Mouse (Mus musculus): ENCODE measurements around the gene Ccnjl.

- TF ChIP-seq GATA1 (IDR thresholded peaks at IDR 0.05; ENCODE audit: borderline replicate concordance, low read length) = no peak
- TF ChIP-seq FLI1 (IDR thresholded peaks at IDR 0.05; ENCODE audit: low read length) = no peak
Measured at GRCm38 (mm10) chr11:43505188-43505587, 23.4 kb upstream of the Ccnjl start.
